Mouse (Mus musculus): ENCODE results near the gene Slc9a3r1.

Gene Slc9a3r1

GRCm38 (mm10) chr11:115228430-115228829, 65.3 kb downstream of the Slc9a3r1 start:
- no peak for DNase-seq

DNA sequence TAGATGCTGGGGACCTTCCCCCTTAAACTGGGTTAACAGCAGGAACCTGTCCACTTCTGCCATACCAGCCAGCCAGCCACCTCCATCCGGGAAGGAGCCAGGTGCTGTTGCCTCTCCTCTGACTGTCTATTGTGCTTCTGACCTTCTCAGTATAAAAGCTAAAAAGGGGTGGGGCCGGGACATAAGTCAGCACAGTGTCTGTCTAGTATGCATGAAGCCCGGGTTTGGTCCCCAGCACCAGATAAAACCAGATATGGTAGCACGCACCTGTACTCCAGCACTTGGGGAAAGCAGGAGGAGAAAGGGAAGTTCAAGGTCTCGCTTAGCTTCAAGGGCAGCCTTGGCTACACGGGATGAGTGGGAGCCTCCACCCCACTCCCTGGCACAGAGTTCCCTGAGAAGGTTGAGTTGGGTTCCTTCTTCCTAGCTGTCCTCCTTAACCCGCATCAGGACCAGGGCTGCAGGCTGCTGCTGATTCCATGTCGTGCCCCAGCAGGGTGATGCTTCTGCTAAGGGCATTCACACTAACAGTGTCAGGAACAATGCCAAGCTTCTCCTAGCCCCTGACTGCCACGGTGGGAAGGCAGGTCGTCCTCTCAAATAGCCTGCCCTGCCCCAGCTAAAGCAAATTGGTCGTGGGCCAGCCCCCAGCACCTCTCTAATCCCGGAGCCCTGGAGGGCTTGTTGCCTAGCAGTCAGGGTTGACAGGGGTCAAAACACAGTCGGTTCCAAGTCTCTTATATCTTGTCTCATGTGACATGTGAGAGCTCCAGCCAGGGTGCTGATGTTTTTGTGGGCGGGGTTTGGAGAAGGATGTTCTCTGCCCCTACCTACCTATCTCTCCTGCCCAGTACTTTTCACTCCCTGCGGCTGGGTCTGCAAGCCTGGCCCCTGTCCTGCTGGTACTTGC, 66.1 kb downstream of the Slc9a3r1 start:
- no peak for DNase-seq

Data from kidney, postnatal 25 days (tissue).